Mouse (Mus musculus): ENCODE measurements around the gene Gosr2. TPM values are rescaled to one million over a fixed set of nuclear protein-coding genes. Genes with fewer than 3 reads are reported as not detected.
A peak's percentile ranks its signal among the peaks of the same experiment; 100 is the strongest.

The Gosr2 gene
- total and polyA plus RNA-seq, 3 experiments, result 76.7 to 101 (median 82.7) TPM

- DNase-seq, result no peak
Measured at GRCm38 (mm10) chr11:103647921-103648620, 49.6 kb downstream of the Gosr2 start.

GRCm38 (mm10) chr11:103646301-103646700 lies 51.4 kb downstream of the Gosr2 start:
- DNase-seq, result no peak

GRCm38 (mm10) chr11:103645731-103646130 lies 52.0 kb downstream of the Gosr2 start:
- DNase-seq, result no peak

GRCm38 (mm10) chr11:103643211-103643610 lies 54.5 kb downstream of the Gosr2 start:
- no peak for DNase-seq

- peak; percentile 46 for DNase-seq
Measured at GRCm38 (mm10) chr11:103639407-103639946, 58.2 kb downstream of the Gosr2 start.

GRCm38 (mm10) chr11:103638790-103639189 lies 58.9 kb downstream of the Gosr2 start, which contains the start of gene Lyzl6:
Gene Lyzl6, minus strand, starts transcription at chr11:103638890.
- DNase-seq, result no peak

GRCm38 (mm10) chr11:103636261-103636660 lies 61.4 kb downstream of the Gosr2 start:
- no peak for DNase-seq

GRCm38 (mm10) chr11:103635481-103635880 lies 62.2 kb downstream of the Gosr2 start:
- DNase-seq, result no peak

GRCm38 (mm10) chr11:103634806-103635205 lies 62.9 kb downstream of the Gosr2 start:
- DNase-seq, result no peak

- DNase-seq, result no peak
Measured at GRCm38 (mm10) chr11:103627453-103627852, 70.2 kb downstream of the Gosr2 start.

Other genes with a start within 250 kb of the Gosr2 start
- not detected for gene Lrrc37a, start 193.3 kb downstream of the Gosr2 start, total RNA-seq (2021)
- not detected in 2 replicates for gene Lrrc37a, start 193.3 kb downstream of the Gosr2 start, polyA plus RNA-seq (2012; rRNA removed)
- gene Gm884, start 76.8 kb downstream of the Gosr2 start, total RNA-seq (2021), result not detected
- not detected in 2 replicates for gene Gm884, start 76.8 kb downstream of the Gosr2 start, polyA plus RNA-seq (2012; rRNA removed)
- gene Lyzl6, start 59.0 kb downstream of the Gosr2 start, total RNA-seq (2021), result not detected
- gene Lyzl6, start 59.0 kb downstream of the Gosr2 start, polyA plus RNA-seq (2012; rRNA removed), result not detected in 2 replicates
- gene Rprml, start 48.3 kb downstream of the Gosr2 start, total RNA-seq (2021), result under 1 TPM in 1 of 2 experiments, not detected in 1; 0.48 TPM
- 1.1 and 1.2 TPM in 2 replicates for gene Rprml, start 48.3 kb downstream of the Gosr2 start, polyA plus RNA-seq (2012; rRNA removed)
- gene Wnt9b, start 51.9 kb upstream of the Gosr2 start, total RNA-seq (2021), result under 1 TPM; 0.09 to 0.45 TPM
- 0.40 and 0.47 TPM in 2 replicates for gene Wnt9b, start 51.9 kb upstream of the Gosr2 start, polyA plus RNA-seq (2012; rRNA removed)
- gene Wnt3, start 76.3 kb upstream of the Gosr2 start, total RNA-seq (2021), result under 1 TPM in 1 of 2 experiments, not detected in 1; 0.17 TPM
- not detected in 2 replicates for gene Wnt3, start 76.3 kb upstream of the Gosr2 start, polyA plus RNA-seq (2012; rRNA removed)

All from adrenal gland, adult 2 months (tissue).